Mouse (Mus musculus): ENCODE measurements around the gene Dhx32.
"Not testable (repeated sequence)": the region's sequence is repeated elsewhere in the genome, so short reads cannot be mapped to it uniquely, and the experiment has no call there.

DNA sequence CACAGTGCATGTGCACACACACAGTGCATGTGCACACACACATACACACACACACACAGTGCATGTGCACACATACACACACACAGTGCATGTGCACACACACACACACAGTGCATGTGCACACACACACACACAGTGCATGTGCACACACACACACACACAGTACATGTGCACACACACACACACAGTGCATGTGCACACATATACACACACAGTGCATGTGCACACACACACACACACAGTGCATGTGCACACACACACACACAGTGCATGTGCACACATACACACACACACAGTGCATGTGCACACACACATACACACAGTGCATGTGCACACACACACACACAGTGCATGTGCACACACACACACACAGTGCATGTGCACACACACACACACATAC, 96.9 kb downstream of the Dhx32 start:
- not testable (repeated sequence) for TF ChIP-seq POLR2A (IDR thresholded peaks at IDR 0.05; ENCODE audit: insufficient read depth, low read depth, low read length); CTCF (IDR thresholded peaks at IDR 0.05); EP300 (IDR thresholded peaks at IDR 0.05; ENCODE audit: insufficient read depth, low read depth, low read length)
